Mouse (Mus musculus): ENCODE measurements around the gene Mtx1.

- no peak for TF ChIP-seq CTCF (IDR thresholded peaks at IDR 0.05; ENCODE audit: control insufficient read depth, insufficient read depth, insufficient replicate concordance, low read depth, low read length)
- TF ChIP-seq POLR2A (IDR thresholded peaks at IDR 0.05; ENCODE audit: control insufficient read depth, low read depth, low read length): no peak
These were observed 38.4 kb downstream of the Mtx1 start for GRCm38 (mm10) chr3:89188478-89188875.
